Mouse (Mus musculus) intestine, postnatal 0 days (tissue): ENCODE measurements at regions not wholly inside any gene's neighbourhood (a gene's known extent, or its start where the extent isn't known, plus 50 kb on each side); places are given as distances from the start of the nearest gene placed in this dataset.
A peak's percentile ranks its signal among the peaks of the same experiment; 100 is the strongest.

Experiments used
- ATAC-seq: fragments of 200-750 bp; cut with Nextera tagmentation; 2 replicates; pipeline ENCODE4 v1.8.0; 2017; ENCODE audit warnings: mild to moderate bottlenecking, moderate TSS enrichment, moderate library complexity
- H3K27ac ChIP-seq: fragments of 300-500 bp; sonication (generic); 2 replicates; pipeline ENCODE4 v1.5.1; 2014; ENCODE audit warnings: mild to moderate bottlenecking, low read depth, low read length, moderate library complexity
- H3K27me3 ChIP-seq: fragments of 300-500 bp; sonication (generic); replicated peaks from 2 replicates; pipeline ENCODE4 v1.6.1; 2014; ENCODE audit warnings: low read length, mixed read lengths; ENCODE audit not compliant: control insufficient read depth, insufficient read depth
- H3K36me3 ChIP-seq: fragments of 300-500 bp; sonication (generic); 2 replicates; pipeline ENCODE4 v1.6.1; 2014; ENCODE audit warnings: mild to moderate bottlenecking, moderate library complexity; ENCODE audit not compliant: control insufficient read depth, insufficient read depth
- H3K4me1 ChIP-seq: fragments of 300-500 bp; sonication (generic); replicated peaks from 2 replicates; pipeline ENCODE4 v1.6.1; 2014; ENCODE audit warnings: antibody characterized with exemption, low read length, mixed read lengths; ENCODE audit not compliant: control insufficient read depth, insufficient read depth
- H3K4me2 ChIP-seq: fragments of 300-500 bp; sonication (generic); replicated peaks from 2 replicates; pipeline ENCODE4 v1.6.1; 2014; ENCODE audit warnings: low read depth, mild to moderate bottlenecking, moderate library complexity
- H3K4me3 ChIP-seq: fragments of 300-500 bp; sonication (generic); 2 replicates; pipeline ENCODE4 v1.5.1; 2014; ENCODE audit warnings: low read depth, low read length
- H3K9ac ChIP-seq: fragments of 300-500 bp; sonication (generic); 2 replicates; pipeline ENCODE4 v1.6.1; 2014; ENCODE audit warnings: mild to moderate bottlenecking, low read depth, low read length
- H3K9me3 ChIP-seq: fragments of 300-500 bp; sonication (generic); 2 replicates; pipeline ENCODE4 v1.6.1; 2016; ENCODE audit warnings: mixed run types; ENCODE audit not compliant: control insufficient read depth
- CTCF ChIP-seq: sonication (generic); IDR thresholded peaks from 2 replicates; pipeline ENCODE4 v1.5.1; 2016; ENCODE audit warnings: low read depth, mild to moderate bottlenecking, control low read depth, antibody characterized with exemption, moderate library complexity
- WGBS: fragments of 180-500 bp; shearing (Covaris S2); extraction: QIAGEN DNeasy Blood & Tissue Kit; methylation state at CpG from one replicate; pipeline ENCODE4 v1.1.7; 2014; 5-methylcytosine and 5-hydroxymethylcytosine counted together

- Histone ChIP-seq H3K36me3 (no peaks in the 10 kb centered on the region), H3K9ac (no peak overlapping the region), H3K27me3 (peaks cover 21% of the 10 kb centered on the region; the same call in 1 of the 2 replicates), H3K4me2 (no peak overlapping the region), H3K9me3 (no peaks in the 10 kb centered on the region), H3K27ac (no peak overlapping the region), H3K4me1 (no peaks in the 10 kb centered on the region), H3K4me3 (no peak overlapping the region)
- ATAC-seq = no peak
- WGBS = 41% methylated on average over 8 of the region's 8 CpGs
- TF ChIP-seq CTCF = peak; percentile 42; the same call in 1 of the 2 replicates
These were observed 118.1 kb upstream of the Slc22a12 start for GRCm38 (mm10) chr19:6660723-6661507.

- Histone ChIP-seq H3K27ac (no peak overlapping the region), H3K36me3 (no peaks in the 10 kb centered on the region), H3K9ac (no peak overlapping the region), H3K9me3 (no peaks in the 10 kb centered on the region), H3K27me3 (peaks cover 21% of the 10 kb centered on the region; the same call in 1 of the 2 replicates), H3K4me2 (no peak overlapping the region), H3K4me1 (no peaks in the 10 kb centered on the region), H3K4me3 (no peak overlapping the region)
- no peak for TF ChIP-seq CTCF
- ATAC-seq = no peak
- 80% methylated on average over 8 of the region's 8 CpGs for WGBS
These were observed 117.3 kb upstream of the Slc22a12 start for GRCm38 (mm10) chr19:6660157-6660556.

- peaks cover 10% of the 10 kb centered on the region; the same call in 1 of the 2 replicates for H3K27me3 ChIP-seq
- ATAC-seq = no peak
- H3K36me3 ChIP-seq = no peaks in the 10 kb centered on the region
- H3K4me2 ChIP-seq = no peak overlapping the region
- no peaks in the 10 kb centered on the region for H3K9me3 ChIP-seq
- H3K4me1 ChIP-seq = no peaks in the 10 kb centered on the region
- no peak overlapping the region for H3K4me3 ChIP-seq
- TF ChIP-seq CTCF = 0 out of 2 replicates have a peak, but pooled peaks have one; percentile 29
- no peak overlapping the region for H3K9ac ChIP-seq
- H3K27ac ChIP-seq = no peak overlapping the region
- 87% methylated on average over 5 of the region's 5 CpGs for WGBS
These were observed 111.7 kb upstream of the Slc22a12 start for GRCm38 (mm10) chr19:6654550-6654949.

GRCm38 (mm10) chr19:6652775-6653174, 109.9 kb upstream of the Slc22a12 start:
- H3K9ac ChIP-seq = no peak overlapping the region
- ATAC-seq = no peak
- TF ChIP-seq CTCF = peak; percentile 60
- no peak overlapping the region for H3K4me2 ChIP-seq
- peaks cover 10% of the 10 kb centered on the region; the same call in 1 of the 2 replicates for H3K27me3 ChIP-seq
- H3K27ac ChIP-seq = no peak overlapping the region
- no peaks in the 10 kb centered on the region for H3K36me3 ChIP-seq
- no peaks in the 10 kb centered on the region for H3K9me3 ChIP-seq
- no peak overlapping the region for H3K4me3 ChIP-seq
- 81% methylated on average over 4 of the region's 4 CpGs for WGBS
- no peaks in the 10 kb centered on the region for H3K4me1 ChIP-seq

- Histone ChIP-seq H3K27me3 (peaks cover 10% of the 10 kb centered on the region; the same call in 1 of the 2 replicates), H3K4me2 (no peak overlapping the region), H3K27ac (no peak overlapping the region), H3K4me1 (no peaks in the 10 kb centered on the region), H3K9ac (no peak overlapping the region), H3K36me3 (no peaks in the 10 kb centered on the region), H3K4me3 (no peak overlapping the region), H3K9me3 (no peaks in the 10 kb centered on the region)
- no peak for ATAC-seq
- 69% methylated on average over 5 of the region's 5 CpGs for WGBS
- TF ChIP-seq CTCF = no peak
These were observed 108.4 kb upstream of the Slc22a12 start for GRCm38 (mm10) chr19:6651192-6651591.

- H3K4me2 ChIP-seq = no peak overlapping the region
- no peaks in the 10 kb centered on the region for H3K9me3 ChIP-seq
- no peak overlapping the region for H3K27ac ChIP-seq
- 80% methylated on average over 4 of the region's 4 CpGs for WGBS
- H3K36me3 ChIP-seq = no peaks in the 10 kb centered on the region
- H3K9ac ChIP-seq = no peak overlapping the region
- peaks cover 10% of the 10 kb centered on the region; the same call in 1 of the 2 replicates for H3K27me3 ChIP-seq
- H3K4me1 ChIP-seq = peaks cover 4% of the 10 kb centered on the region; the same call in 1 of the 2 replicates
- TF ChIP-seq CTCF = no peak
- no peak for ATAC-seq
- no peak overlapping the region for H3K4me3 ChIP-seq
These were observed 107.1 kb upstream of the Slc22a12 start for GRCm38 (mm10) chr19:6649885-6650284.
